Mouse (Mus musculus) CH12.LX (cell line): ENCODE results near the gene Cdh18.

Source experiments
- CHD1 ChIP-seq: IDR thresholded peaks from 2 replicates; pipeline ENCODE4 v1.6.1; 2012; ENCODE audit warnings: low read depth, low read length, improper control_type of control experiment, inconsistent platforms
- CTCF ChIP-seq, 2 experiments: IDR thresholded peaks in 1 of 2; conservative IDR thresholded peaks in 1 of 2; 2 replicates each; pipeline ENCODE4 v1.5.1; 2011 to 2012; ENCODE audit warnings: low read depth in 2 of 2, low read length in 2 of 2, improper control_type of control experiment in 1 of 2, inconsistent platforms in 1 of 2, mild to moderate bottlenecking in 1 of 2, moderate library complexity in 1 of 2
- ELF1 ChIP-seq: IDR thresholded peaks from 2 replicates; pipeline ENCODE4 v1.6.1; 2014; ENCODE audit warnings: low read depth, mild to moderate bottlenecking, inconsistent platforms, low read length, improper control_type of control experiment
- JUND ChIP-seq: conservative IDR thresholded peaks from 2 replicates; pipeline ENCODE4 v1.6.1; 2011; ENCODE audit warnings: low read depth, low read length, improper control_type of control experiment
- MAX ChIP-seq: IDR thresholded peaks from 2 replicates; pipeline ENCODE4 v1.6.1; 2011; ENCODE audit warnings: low read length, improper control_type of control experiment
- POLR2A ChIP-seq: IDR thresholded peaks from 2 replicates; pipeline ENCODE4 v1.6.1; 2011; ENCODE audit warnings: low read depth, mild to moderate bottlenecking, improper control_type of control experiment, low read length
- SMC3 ChIP-seq: IDR thresholded peaks from 2 replicates; pipeline ENCODE4 v1.6.1; 2011; ENCODE audit warnings: low read depth, low read length, improper control_type of control experiment
- USF1 ChIP-seq: IDR thresholded peaks from 2 replicates; pipeline ENCODE4 v1.6.1; 2014; ENCODE audit warnings: low read depth, mild to moderate bottlenecking, inconsistent platforms, low read length, improper control_type of control experiment
- ZNF384 ChIP-seq: IDR thresholded peaks from 2 replicates; pipeline ENCODE4 v1.6.1; 2012; ENCODE audit warnings: low read depth, low read length, improper control_type of control experiment, inconsistent platforms

- TF ChIP-seq CTCF (conservative IDR thresholded peaks at IDR 0.05 in 1 of 2, IDR thresholded peaks at IDR 0.05 in 1 of 2; ENCODE audit: low read depth in 2 of 2, low read length in 2 of 2): no peak
- no peak for TF ChIP-seq SMC3
- TF ChIP-seq CHD1: no peak
- no peak for TF ChIP-seq POLR2A
- no peak for TF ChIP-seq ELF1
- no peak for TF ChIP-seq MAX
- no peak for TF ChIP-seq USF1
- TF ChIP-seq JUND: no peak
- no peak for TF ChIP-seq ZNF384
Observed at GRCm38 (mm10) chr15:23036208-23037065, 487.6 kb downstream of the Cdh18 start.
